Mouse (Mus musculus): Measurements from ENCODE around the gene Pdp2.

DNA sequence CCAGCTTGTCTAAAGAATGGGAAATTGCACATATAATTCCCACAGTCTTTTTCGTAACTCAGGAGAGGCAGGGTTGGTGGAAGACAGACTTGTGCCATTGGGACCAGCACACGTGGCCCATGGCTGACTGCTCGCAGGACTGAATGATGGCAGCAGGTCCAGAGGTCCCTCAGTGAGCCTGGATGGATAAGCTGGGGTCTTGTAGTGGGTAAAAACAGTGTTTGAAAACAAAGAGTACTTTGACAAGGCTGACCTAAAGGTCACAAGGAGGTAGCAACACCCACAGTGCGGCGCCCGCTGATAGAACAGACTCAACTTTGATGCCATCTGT is 51.0 kb downstream of the Pdp2 start:
- no peak for TF ChIP-seq CTCF (IDR thresholded peaks at IDR 0.05; ENCODE audit: control insufficient read depth, insufficient read depth, insufficient read length)
- TF ChIP-seq MAX (IDR thresholded peaks at IDR 0.05): no peak

All from C2C12 (cell line).